Mouse (Mus musculus): ENCODE data around the gene Cmah. TPM values are rescaled to one million over a fixed set of nuclear protein-coding genes. Genes with fewer than 3 reads are reported as not detected.

Cmah gene
- total RNA-seq, 2 experiments from 2014 or later = 0.13 to 0.22 TPM

GRCm38 (mm10) chr13:24522343-24522837, 195.2 kb downstream of the Cmah start:
- DNase-seq (ENCODE audit: extremely low spot score in 1 of 2, low spot score in 2 of 2) = no peak
- intact Hi-C loops (cut with DNase I) = no loop called here

- no peak for DNase-seq (ENCODE audit: extremely low spot score in 1 of 2, low spot score in 2 of 2)
- intact Hi-C loops (cut with DNase I) = no loop called here
These were observed 196.5 kb downstream of the Cmah start for GRCm38 (mm10) chr13:24523587-24524221.

GRCm38 (mm10) chr13:24524468-24524867, 197.3 kb downstream of the Cmah start:
- intact Hi-C loops (cut with DNase I) = no loop called here
- no peak for DNase-seq (ENCODE audit: extremely low spot score in 1 of 2, low spot score in 2 of 2)

GRCm38 (mm10) chr13:24525551-24525950, 198.3 kb downstream of the Cmah start:
- DNase-seq (ENCODE audit: extremely low spot score in 1 of 2, low spot score in 2 of 2) = no peak
- intact Hi-C loops (cut with DNase I) = no loop called here

- intact Hi-C loops (cut with DNase I) = no loop called here
- no peak for DNase-seq (ENCODE audit: extremely low spot score in 1 of 2, low spot score in 2 of 2)
These were observed 199.7 kb downstream of the Cmah start for GRCm38 (mm10) chr13:24526916-24527315.

Other genes with a start within 250 kb of the Cmah start
- gene Carmil1, start 46.6 kb upstream of the Cmah start, total RNA-seq (2021) = 10 to 100 TPM; 47.6 to 52.3 TPM